Mouse (Mus musculus) neural tube, embryonic 13.5 days (tissue): ENCODE results near the gene Il27ra. TPM values are rescaled to one million over a fixed set of nuclear protein-coding genes. Genes with fewer than 3 reads are reported as not detected.
A peak's percentile ranks its signal among the peaks of the same experiment; 100 is the strongest.

Source experiments
- ATAC-seq: fragments of 200-750 bp; cut with Nextera tagmentation; 2 replicates; pipeline ENCODE4 v1.8.0; 2017; ENCODE audit warnings: low read depth, mild to moderate bottlenecking, moderate TSS enrichment, moderate library complexity
- H3K27ac ChIP-seq: fragments of 300-500 bp; sonication (generic); replicated peaks from 2 replicates; pipeline ENCODE4 v1.5.1; 2015; ENCODE audit warnings: moderate library complexity, mild to moderate bottlenecking, inconsistent platforms
- H3K27me3 ChIP-seq: fragments of 300-500 bp; sonication (generic); 2 replicates; pipeline ENCODE4 v1.6.1; 2015; ENCODE audit warnings: mild to moderate bottlenecking, inconsistent platforms
- H3K36me3 ChIP-seq: fragments of 300-500 bp; sonication (generic); 2 replicates; pipeline ENCODE4 v1.6.1; 2015; ENCODE audit warnings: mild to moderate bottlenecking, inconsistent platforms
- H3K4me1 ChIP-seq: fragments of 300-500 bp; sonication (generic); replicated peaks from 2 replicates; pipeline ENCODE4 v1.6.1; 2015; ENCODE audit warnings: inconsistent platforms
- H3K4me2 ChIP-seq: fragments of 300-500 bp; sonication (generic); 2 replicates; pipeline ENCODE4 v1.6.1; 2015; ENCODE audit warnings: inconsistent platforms, mild to moderate bottlenecking, moderate library complexity
- H3K4me3 ChIP-seq: fragments of 300-500 bp; sonication (generic); 2 replicates; pipeline ENCODE4 v1.5.1; 2015; ENCODE audit warnings: mild to moderate bottlenecking, inconsistent platforms
- H3K9ac ChIP-seq: fragments of 300-500 bp; sonication (generic); 2 replicates; pipeline ENCODE4 v1.6.1; 2015; ENCODE audit warnings: moderate library complexity, mild to moderate bottlenecking, inconsistent platforms
- H3K9me3 ChIP-seq: fragments of 300-500 bp; sonication (generic); 2 replicates; pipeline ENCODE4 v1.6.1; 2016; ENCODE audit warnings: inconsistent platforms
- WGBS: fragments of 180-500 bp; shearing (Covaris S2); methylation state at CpG from one replicate; pipeline ENCODE4 v1.1.7; 2015; 5-methylcytosine and 5-hydroxymethylcytosine counted together
- polyA plus RNA-seq: library from polyadenylated mRNA; unstranded; fragments of >200 nt; fragmentation: Nextera tagmentation; extraction: Ambion mirVana; gene quantifications from 2 replicates; pipeline ENCODE4 v1.2.1, GENCODE M21; 2015

The Il27ra gene
- polyA plus RNA-seq, 1 experiment from 2014 or later = 0.43 TPM

DNA sequence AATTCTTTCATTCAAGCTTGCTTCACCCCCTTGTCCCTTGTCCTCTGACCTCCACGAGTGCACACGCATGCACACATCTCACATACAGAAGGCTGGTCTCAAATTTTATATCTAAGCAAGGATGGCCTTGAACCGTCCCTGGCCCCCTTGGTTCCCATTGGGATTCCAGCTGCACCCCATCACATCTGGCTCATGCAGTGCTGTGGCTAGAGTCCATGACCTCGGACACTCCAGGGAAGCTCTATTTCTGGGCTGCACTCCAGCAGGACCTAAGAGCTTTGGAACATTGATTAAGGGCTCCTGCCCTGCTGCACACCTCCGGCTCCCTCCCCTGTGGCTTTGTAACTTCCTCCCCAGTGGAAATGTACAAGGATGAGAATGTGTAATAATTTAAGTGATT is 4.4 kb downstream of the Il27ra start:
- no peak overlapping the region for H3K27ac ChIP-seq
- H3K27me3 ChIP-seq = peaks cover 54% of the 10 kb centered on the region
- ATAC-seq = no peak

DNA sequence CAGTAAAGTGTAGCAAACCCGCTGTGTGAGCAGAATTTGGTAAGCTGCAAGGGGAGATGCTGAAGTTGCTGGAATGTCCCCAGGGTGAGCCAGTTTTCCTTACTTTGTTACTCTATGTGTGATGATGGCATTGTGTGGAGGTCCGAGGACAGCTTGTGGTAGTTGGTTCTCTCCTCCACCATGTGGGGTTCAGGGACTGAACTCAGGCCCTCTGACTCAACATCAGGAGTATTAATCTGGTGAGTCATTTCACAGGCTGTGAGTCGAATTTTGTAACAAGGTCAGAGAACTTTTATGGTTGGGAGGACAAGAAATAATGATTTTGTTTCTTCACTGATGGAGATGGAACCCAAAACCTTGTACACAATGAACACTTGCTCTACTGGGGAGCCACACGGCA is 9.6 kb downstream of the Il27ra start:
- Histone ChIP-seq H3K4me3 (no peak overlapping the region), H3K27ac (no peak overlapping the region), H3K9ac (no peak overlapping the region), H3K4me2 (no peak overlapping the region), H3K27me3 (peaks cover 24% of the 10 kb centered on the region), H3K9me3 (no peaks in the 10 kb centered on the region), H3K4me1 (no peaks in the 10 kb centered on the region), H3K36me3 (no peaks in the 10 kb centered on the region)
- WGBS = 73% methylated on average over 4 of the region's 4 CpGs
- ATAC-seq = no peak

More for the DNA sequence above, 4.4 kb downstream of the Il27ra start:
- Histone ChIP-seq H3K4me1 (peaks cover 12% of the 10 kb centered on the region), H3K9ac (no peak overlapping the region), H3K36me3 (no peaks in the 10 kb centered on the region), H3K4me2 (no peak overlapping the region), H3K9me3 (no peaks in the 10 kb centered on the region), H3K4me3 (no peak overlapping the region)
- WGBS = 78% methylated on average over 5 of the region's 5 CpGs

DNA sequence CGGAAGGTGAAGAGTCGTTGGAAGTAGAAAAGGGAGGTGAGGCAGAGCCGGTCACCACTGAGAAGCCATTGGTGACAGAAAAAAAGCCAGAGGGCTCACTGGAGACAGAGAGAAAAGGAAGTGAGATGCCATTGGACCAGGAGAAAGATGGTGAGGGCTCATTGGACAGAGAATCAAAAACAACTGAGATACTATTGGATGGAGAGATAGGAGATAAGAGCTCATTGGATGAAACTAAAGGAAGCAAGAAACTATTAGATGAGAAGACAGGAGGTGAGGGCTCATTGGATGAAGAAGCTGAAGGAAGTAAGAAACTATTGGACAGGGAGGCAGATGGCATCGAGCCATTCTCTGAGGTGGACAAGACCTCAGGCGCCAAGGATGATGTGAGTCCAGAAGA is 13.1 kb downstream of the Il27ra start:
- no peaks in the 10 kb centered on the region for H3K9me3 ChIP-seq
- 86% methylated on average over 5 of the region's 5 CpGs for WGBS
- no peak for ATAC-seq

DNA sequence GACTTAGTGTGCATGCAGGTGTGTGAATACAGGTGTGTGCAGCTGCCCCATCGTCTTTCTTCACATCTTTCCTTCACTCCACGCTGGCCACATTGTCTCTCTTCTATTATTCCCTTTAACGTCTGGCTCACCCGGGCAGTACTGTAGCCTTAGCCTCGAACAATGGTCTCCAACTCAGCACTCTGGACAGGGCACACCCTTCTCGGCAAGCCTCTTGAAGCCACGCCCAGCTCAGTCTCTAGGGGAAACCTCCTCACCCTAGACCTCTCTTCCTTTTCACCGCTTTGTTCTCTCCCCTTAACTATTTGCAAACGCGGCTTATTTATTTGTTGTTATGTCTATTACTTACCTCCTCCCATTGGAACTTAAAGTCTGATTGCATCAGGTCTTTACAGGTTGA is 14.9 kb downstream of the Il27ra start:
- no peak for ATAC-seq
- WGBS = 9% methylated on average over 10 of the region's 10 CpGs
- H3K27ac ChIP-seq = no peak overlapping the region
- no peaks in the 10 kb centered on the region for H3K9me3 ChIP-seq
- no peak overlapping the region for H3K4me3 ChIP-seq
- H3K4me2 ChIP-seq = peak overlapping the region; percentile 80; the same call in 1 of the 2 replicates
- no peaks in the 10 kb centered on the region for H3K36me3 ChIP-seq
- H3K9ac ChIP-seq = no peak overlapping the region
- 0 out of 2 replicates have a peak, but pooled peaks cover 12% of the 10 kb centered on the region for H3K4me1 ChIP-seq
- H3K27me3 ChIP-seq = peaks cover 49% of the 10 kb centered on the region

More for the DNA sequence above, 13.1 kb downstream of the Il27ra start:
- no peaks in the 10 kb centered on the region for H3K36me3 ChIP-seq
- H3K27me3 ChIP-seq = peaks cover 41% of the 10 kb centered on the region
- 0 out of 2 replicates have a peak, but pooled peaks cover 12% of the 10 kb centered on the region for H3K4me1 ChIP-seq
- no peak overlapping the region for H3K4me2 ChIP-seq
- H3K4me3 ChIP-seq = no peak overlapping the region
- no peak overlapping the region for H3K27ac ChIP-seq
- H3K9ac ChIP-seq = no peak overlapping the region

DNA sequence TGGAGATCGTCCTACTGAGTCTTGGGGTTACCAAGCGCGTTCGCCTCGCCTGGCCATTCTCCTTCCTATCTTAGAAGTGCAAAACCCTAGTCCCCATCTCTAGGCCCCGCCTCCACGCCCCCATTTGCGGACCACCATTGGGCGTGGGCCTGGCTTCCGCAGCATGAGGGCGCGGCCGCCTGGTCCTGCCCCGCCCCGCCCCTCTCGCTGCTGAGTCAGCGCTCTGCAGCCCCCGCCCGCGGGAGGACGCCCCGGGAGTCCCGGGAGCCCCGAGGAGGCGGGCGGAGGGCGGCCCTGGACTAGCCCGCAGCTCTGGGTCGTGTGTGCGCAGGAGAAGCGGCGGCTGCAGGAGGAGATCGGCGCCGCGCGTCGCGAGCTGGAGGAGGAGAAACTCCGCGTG is 16.5 kb downstream of the Il27ra start:
- peak overlapping the region; percentile 49 for H3K4me3 ChIP-seq
- ATAC-seq = peak; percentile 78
- H3K4me1 ChIP-seq = 0 out of 2 replicates have a peak, but pooled peaks cover 16% of the 10 kb centered on the region
- H3K27ac ChIP-seq = no peak overlapping the region
- peak overlapping the region; percentile 80 for H3K4me2 ChIP-seq
- under 1% methylated on average over 41 of the region's 41 CpGs for WGBS
- H3K9ac ChIP-seq = peak overlapping the region; percentile 73
- no peaks in the 10 kb centered on the region for H3K9me3 ChIP-seq
- H3K27me3 ChIP-seq = peaks cover 65% of the 10 kb centered on the region
- H3K36me3 ChIP-seq = no peaks in the 10 kb centered on the region

DNA sequence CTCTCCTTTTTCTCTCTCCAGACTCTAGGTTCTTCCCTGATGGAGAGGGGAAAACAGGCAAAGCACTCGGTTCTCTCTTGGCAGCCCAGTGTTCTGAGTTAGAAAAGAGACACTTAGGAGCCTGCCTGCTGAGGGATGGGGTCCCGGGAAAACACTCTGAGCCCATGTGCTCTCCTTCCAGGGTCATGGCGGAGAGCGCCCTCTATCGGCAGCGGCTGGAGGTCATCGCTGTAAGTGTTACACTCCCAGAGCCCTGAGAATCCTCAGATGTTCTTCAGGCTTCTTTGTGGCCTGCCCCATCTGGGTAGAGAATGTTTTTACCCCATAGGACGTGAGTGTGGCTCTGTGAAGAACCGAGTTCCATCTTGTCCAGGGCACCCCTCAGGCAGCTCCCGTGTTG is 18.2 kb downstream of the Il27ra start:
- Histone ChIP-seq H3K36me3 (no peaks in the 10 kb centered on the region), H3K4me3 (no peak overlapping the region), H3K27me3 (peaks cover 71% of the 10 kb centered on the region), H3K27ac (no peak overlapping the region), H3K4me2 (no peak overlapping the region), H3K9ac (no peak overlapping the region), H3K9me3 (no peaks in the 10 kb centered on the region), H3K4me1 (0 out of 2 replicates have a peak, but pooled peaks cover 16% of the 10 kb centered on the region)
- 19% methylated on average over 10 of the region's 10 CpGs for WGBS
- ATAC-seq = no peak

DNA sequence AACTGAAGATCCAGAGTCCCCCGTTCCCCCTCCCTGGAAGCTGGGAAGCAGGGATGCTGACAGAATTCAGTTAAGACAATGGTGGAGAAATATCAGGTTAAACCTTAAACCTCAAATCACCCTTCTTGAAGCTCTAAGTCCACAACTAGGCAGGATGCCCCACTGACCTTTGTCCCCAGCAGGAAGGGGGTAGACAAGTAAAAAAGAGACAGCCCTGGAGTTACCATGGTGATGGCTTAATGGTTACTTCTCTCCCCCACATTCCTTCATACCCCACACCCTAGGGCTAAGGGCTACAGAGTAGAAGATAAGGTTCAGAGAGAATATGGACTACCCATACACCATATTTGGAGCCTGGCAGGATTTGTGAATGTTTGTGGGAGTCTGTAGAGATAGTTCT is 18.8 kb downstream of the Il27ra start:
- Histone ChIP-seq H3K4me1 (0 out of 2 replicates have a peak, but pooled peaks cover 16% of the 10 kb centered on the region), H3K9me3 (no peaks in the 10 kb centered on the region), H3K27me3 (peaks cover 70% of the 10 kb centered on the region), H3K4me2 (no peak overlapping the region), H3K36me3 (no peaks in the 10 kb centered on the region), H3K4me3 (no peak overlapping the region), H3K27ac (no peak overlapping the region), H3K9ac (no peak overlapping the region)
- no peak for ATAC-seq
- WGBS = 60% methylated on average over 1 of the region's 1 CpGs

DNA sequence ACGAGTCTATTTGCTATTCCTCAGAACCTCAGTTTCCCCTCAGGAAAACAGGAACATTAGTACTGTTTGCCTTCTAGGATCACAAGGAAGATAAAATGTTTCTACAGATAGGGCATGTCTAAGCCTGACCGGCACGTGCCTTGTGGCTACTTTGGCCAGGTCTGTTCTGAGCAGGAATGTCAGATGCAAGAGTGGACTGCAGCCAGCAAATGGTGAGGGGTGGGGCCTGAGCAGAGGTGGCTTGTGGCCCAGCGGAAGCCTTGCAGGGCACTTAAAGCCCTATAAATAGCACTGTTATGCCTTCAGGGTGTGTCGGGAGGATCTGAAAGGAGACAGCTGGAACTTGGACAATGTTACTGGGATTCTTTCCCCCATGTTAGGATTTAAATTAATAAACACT is 19.3 kb downstream of the Il27ra start:
- Histone ChIP-seq H3K4me1 (0 out of 2 replicates have a peak, but pooled peaks cover 16% of the 10 kb centered on the region), H3K9me3 (no peaks in the 10 kb centered on the region), H3K4me3 (no peak overlapping the region), H3K4me2 (no peak overlapping the region), H3K27ac (no peak overlapping the region), H3K36me3 (no peaks in the 10 kb centered on the region), H3K27me3 (peaks cover 67% of the 10 kb centered on the region), H3K9ac (no peak overlapping the region)
- no peak for ATAC-seq
- 34% methylated on average over 5 of the region's 5 CpGs for WGBS

DNA sequence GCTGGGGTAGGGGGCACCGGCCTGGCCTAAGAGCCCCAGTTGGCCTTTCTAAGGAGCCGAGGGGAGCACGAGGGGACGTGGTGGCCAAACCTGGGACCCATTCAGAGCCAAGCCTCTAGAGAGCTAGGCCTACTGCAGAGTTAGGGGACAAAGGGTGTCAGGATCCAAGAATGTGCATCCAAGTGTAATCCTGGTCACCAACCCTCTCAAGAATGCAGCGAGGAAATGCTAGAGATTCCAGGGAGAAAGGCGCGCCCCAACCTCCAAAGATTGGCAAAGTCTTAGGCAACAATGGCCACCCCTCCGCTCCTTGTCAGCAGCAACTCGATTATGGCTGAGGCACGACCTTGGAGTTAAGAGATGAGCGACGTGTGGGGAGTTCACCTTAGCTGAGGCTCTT is 20.8 kb downstream of the Il27ra start:
- ATAC-seq = no peak
- Histone ChIP-seq H3K36me3 (no peaks in the 10 kb centered on the region), H3K4me3 (no peak overlapping the region), H3K4me2 (no peak overlapping the region), H3K9ac (no peak overlapping the region), H3K27ac (no peak overlapping the region), H3K4me1 (0 out of 2 replicates have a peak, but pooled peaks cover 14% of the 10 kb centered on the region), H3K9me3 (no peaks in the 10 kb centered on the region), H3K27me3 (peaks cover 56% of the 10 kb centered on the region)
- WGBS = 49% methylated on average over 12 of the region's 12 CpGs

DNA sequence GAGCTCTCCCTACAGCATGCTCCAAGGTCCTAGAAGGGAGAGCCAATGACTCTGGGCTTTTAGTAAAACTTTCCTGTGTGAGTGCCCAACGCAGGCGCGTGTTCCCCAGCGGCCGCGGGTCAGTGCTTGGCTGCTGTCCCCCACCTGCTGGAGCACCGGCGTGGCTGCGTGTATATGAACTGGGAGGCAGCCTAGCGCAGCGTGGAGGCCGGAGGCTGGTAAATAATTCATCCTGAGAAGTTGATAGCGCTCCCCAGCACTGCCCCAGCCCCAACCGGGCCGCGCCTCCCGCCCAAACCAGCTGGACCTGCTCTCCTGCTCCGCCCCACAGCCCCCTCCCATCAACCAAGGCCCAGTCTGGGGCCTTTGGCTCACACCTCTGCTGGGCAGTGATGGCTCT is 21.3 kb downstream of the Il27ra start, which contains the start of gene Palm3:
Gene Palm3, plus strand, starts transcription at position 376 of the 400 bp plus-strand sequence.
- no peak for ATAC-seq
- Histone ChIP-seq H3K27ac (no peak within 1 kb of the TSS), H3K36me3 (no peaks in the 10 kb centered on the region), H3K9ac (no peak within 1 kb of the TSS), H3K9me3 (no peaks in the 10 kb centered on the region), H3K4me3 (no peak within 1 kb of the TSS), H3K4me2 (no peak within 1 kb of the TSS), H3K27me3 (peaks cover 52% of the 10 kb centered on the region), H3K4me1 (0 out of 2 replicates have a peak, but pooled peaks cover 10% of the 10 kb centered on the region)
- 9% methylated on average over 18 of the region's 18 CpGs for WGBS

DNA sequence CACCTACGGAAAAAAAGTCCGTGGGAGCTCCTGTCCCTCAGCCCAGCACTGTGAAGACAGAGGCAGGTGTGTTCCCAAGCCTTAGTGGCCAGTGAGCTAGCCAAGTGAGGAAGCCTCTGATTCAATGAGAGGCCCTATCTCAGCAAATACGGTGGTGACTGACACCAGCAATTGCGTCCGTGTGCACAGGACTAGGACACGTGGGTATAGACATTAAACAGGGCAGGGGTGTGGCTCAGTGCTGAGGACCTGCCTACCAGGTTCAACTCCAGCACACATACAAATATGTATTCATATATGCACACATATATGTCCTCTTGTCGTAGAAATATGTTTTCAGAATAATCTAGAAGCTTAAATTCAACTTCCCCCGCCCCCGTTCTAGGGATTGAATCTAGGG is 22.7 kb downstream of the Il27ra start:
- WGBS = 86% methylated on average over 9 of the region's 9 CpGs

DNA sequence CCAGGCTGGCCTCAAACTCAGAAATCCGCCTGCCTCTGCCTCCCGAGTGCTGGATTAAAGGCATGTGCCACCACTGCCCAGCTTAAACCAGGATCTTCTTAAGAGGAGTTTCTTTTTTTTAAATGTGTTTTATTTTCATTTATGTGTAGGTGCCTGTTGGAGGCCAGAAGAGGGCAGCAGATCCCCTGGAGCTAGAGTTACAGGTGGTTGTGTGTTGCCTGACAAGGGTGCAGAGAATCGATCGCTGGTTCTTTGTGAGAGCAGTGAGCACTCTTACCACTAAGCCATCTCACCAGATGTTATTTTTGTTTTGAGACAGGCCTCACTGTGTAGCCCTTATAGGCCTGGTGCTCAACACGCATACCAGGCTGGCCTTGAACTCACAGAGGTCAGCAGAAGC is 26.6 kb downstream of the Il27ra start:
- Histone ChIP-seq H3K27ac (no peak overlapping the region), H3K9me3 (no peaks in the 10 kb centered on the region), H3K27me3 (peaks cover 44% of the 10 kb centered on the region), H3K4me2 (no peak overlapping the region), H3K4me1 (peaks cover 20% of the 10 kb centered on the region), H3K36me3 (no peaks in the 10 kb centered on the region), H3K9ac (no peak overlapping the region), H3K4me3 (no peak overlapping the region)
- ATAC-seq = no peak
- 92% methylated on average over 5 of the region's 5 CpGs for WGBS

More for the DNA sequence above, 22.7 kb downstream of the Il27ra start:
- Histone ChIP-seq H3K4me2 (no peak overlapping the region), H3K27ac (no peak overlapping the region), H3K27me3 (peaks cover 40% of the 10 kb centered on the region), H3K9ac (no peak overlapping the region), H3K36me3 (no peaks in the 10 kb centered on the region), H3K9me3 (no peaks in the 10 kb centered on the region), H3K4me1 (0 out of 2 replicates have a peak, but pooled peaks cover 4% of the 10 kb centered on the region), H3K4me3 (no peak overlapping the region)
- no peak for ATAC-seq
